Mouse (Mus musculus): ENCODE data around the gene Vps53.
"Not testable (repeated sequence)": the region's sequence is repeated elsewhere in the genome, so short reads cannot be mapped to it uniquely, and the experiment has no call there.

The Vps53 gene

DNA sequence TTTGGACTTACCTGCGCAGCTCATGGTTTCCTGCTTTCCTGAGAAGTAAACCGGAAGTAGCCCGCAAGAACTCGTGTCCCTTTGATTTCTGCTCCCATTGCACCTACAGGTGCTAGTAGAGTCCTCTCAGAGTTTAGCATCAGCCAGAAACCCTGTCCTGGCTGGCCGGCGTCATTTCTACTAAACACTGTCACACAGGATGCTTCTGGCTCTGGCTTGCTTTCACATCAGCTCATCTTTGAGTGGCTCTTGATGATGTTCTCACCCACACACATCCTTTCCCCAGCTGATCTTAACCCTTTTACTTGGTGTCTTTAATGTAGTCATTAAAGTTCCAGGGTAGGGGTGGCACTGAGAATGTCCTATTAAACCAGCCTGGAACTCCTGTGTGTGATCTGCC lies 164.2 kb downstream of the Vps53 start:
- peak; percentile 76 for DNase-seq (ENCODE audit: low read depth)

GRCm38 (mm10) chr11:76010838-76011624 lies 168.4 kb downstream of the Vps53 start:
- DNase-seq (ENCODE audit: low read depth): no peak

DNA sequence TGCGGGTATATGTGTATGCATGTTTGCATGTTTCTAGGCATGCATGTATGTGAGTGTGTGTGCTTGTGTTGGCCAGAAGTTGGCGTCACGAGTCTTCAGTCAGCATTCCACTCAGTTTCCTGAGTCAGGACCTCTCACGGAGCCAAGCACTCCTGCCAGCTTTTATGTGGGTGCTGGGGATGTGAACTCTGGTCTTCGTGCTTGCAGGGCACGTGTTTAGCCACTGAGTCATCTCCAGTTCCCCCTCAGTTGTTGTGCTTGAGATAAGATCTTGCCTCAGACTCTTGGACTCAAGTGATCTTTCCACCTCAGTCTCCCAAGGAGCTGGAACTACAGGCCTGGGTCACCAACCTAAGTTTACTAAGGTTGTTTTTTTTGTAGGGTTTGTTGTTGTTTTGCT lies 170.3 kb downstream of the Vps53 start:
- DNase-seq (ENCODE audit: low read depth): no peak

DNA sequence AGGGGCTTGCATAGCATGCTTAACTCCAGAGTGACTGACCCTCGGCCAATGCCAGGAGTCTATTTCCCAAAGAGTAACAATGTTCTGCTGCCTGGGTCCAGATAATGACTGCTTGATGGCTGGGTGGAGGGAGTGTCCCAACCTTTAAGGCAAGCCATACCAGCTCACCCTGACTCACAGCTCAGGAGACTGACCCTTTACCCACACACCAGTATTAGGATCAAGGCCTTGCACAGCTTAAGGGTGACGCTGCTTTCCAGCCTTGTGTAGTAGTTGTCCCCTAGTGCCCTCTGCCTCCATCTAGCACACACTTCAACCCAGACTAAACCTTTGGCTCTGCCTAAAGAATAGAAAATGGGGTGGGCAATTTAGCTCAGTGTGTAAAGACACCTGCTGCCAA lies 171.3 kb downstream of the Vps53 start:
- no peak for DNase-seq (ENCODE audit: low read depth)

DNA sequence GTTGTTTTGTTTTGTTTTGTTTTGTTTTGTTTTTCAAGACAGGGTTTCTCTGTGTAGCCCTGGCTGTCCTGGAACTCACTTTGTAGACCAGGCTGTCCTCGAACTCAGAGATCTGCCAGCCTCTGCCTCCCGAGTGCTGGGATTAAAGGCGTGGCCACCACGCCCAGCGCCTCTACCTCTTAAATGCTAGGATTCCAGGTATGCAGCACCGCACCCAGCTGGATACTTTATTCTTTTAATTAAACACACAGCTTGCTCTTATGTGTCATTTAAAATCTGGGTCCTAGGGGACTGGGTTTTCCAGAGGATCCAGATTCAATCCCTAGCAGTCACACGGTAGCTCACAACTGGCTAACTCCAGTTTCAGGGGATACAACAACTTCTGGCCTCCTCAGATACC lies 175.2 kb downstream of the Vps53 start:
- DNase-seq (ENCODE audit: low read depth): not testable (repeated sequence)

GRCm38 (mm10) chr11:76001237-76001878 lies 178.1 kb downstream of the Vps53 start:
- no peak for DNase-seq (ENCODE audit: low read depth)

GRCm38 (mm10) chr11:76000701-76001100 lies 178.7 kb downstream of the Vps53 start:
- DNase-seq (ENCODE audit: low read depth): no peak

- DNase-seq (ENCODE audit: low read depth): peak; percentile 94
Observed at GRCm38 (mm10) chr11:75999440-76000155, 179.8 kb downstream of the Vps53 start, which contains the start of gene 1700016K19Rik. Gene 1700016K19Rik, plus strand, starts transcription at chr11:75999912.

Data from naive thymus-derived CD4-positive, alpha-beta T cell, adult 2 months (primary cell).